Mouse (Mus musculus) stomach, embryonic 16.5 days (tissue): Measurements from ENCODE around the gene Aph1b. TPM values are rescaled to one million over a fixed set of nuclear protein-coding genes. Genes with fewer than 3 reads are reported as not detected.
"Not testable (repeated sequence)": the region's sequence is repeated elsewhere in the genome, so short reads cannot be mapped to it uniquely, and the experiment has no call there.

Experiments used
- ATAC-seq: fragments of 200-750 bp; cut with Nextera tagmentation; 2 replicates; pipeline ENCODE4 v1.8.0; 2017; ENCODE audit warnings: moderate number of reproducible peaks, moderate TSS enrichment; ENCODE audit not compliant: insufficient read depth, low FRiP score
- H3K27ac ChIP-seq: fragments of 300-500 bp; sonication (generic); 2 replicates; pipeline ENCODE4 v1.5.1; 2014; ENCODE audit warnings: low read length
- H3K27me3 ChIP-seq: fragments of 300-500 bp; sonication (generic); 2 replicates; pipeline ENCODE4 v1.6.1; 2014; ENCODE audit warnings: low read length, control low read depth, mixed read lengths; ENCODE audit not compliant: control insufficient read depth, insufficient read depth
- H3K36me3 ChIP-seq: fragments of 300-500 bp; sonication (generic); 2 replicates; pipeline ENCODE4 v1.6.1; 2014; ENCODE audit warnings: low read length; ENCODE audit not compliant: control insufficient read depth, insufficient read depth
- H3K4me1 ChIP-seq: fragments of 300-500 bp; sonication (generic); 2 replicates; pipeline ENCODE4 v1.6.1; 2014; ENCODE audit warnings: low read length, control low read depth, mixed read lengths; ENCODE audit not compliant: control insufficient read depth, insufficient read depth
- H3K4me2 ChIP-seq: fragments of 300-500 bp; sonication (generic); 2 replicates; pipeline ENCODE4 v1.6.1; 2014; ENCODE audit warnings: low read depth, low read length, mixed read lengths
- H3K4me3 ChIP-seq: fragments of 300-500 bp; sonication (generic); replicated peaks from 2 replicates; pipeline ENCODE4 v1.5.1; 2014; ENCODE audit warnings: mild to moderate bottlenecking, low read length
- H3K9ac ChIP-seq: fragments of 300-500 bp; sonication (generic); 2 replicates; pipeline ENCODE4 v1.6.1; 2014; ENCODE audit warnings: low read length
- H3K9me3 ChIP-seq: fragments of 300-500 bp; sonication (generic); replicated peaks from 2 replicates; pipeline ENCODE4 v1.6.1; 2016; ENCODE audit warnings: low read length, control low read depth; ENCODE audit not compliant: control insufficient read depth
- WGBS: fragments of 180-500 bp; shearing (Covaris S2); extraction: QIAGEN DNeasy Blood & Tissue Kit; methylation state at CpG from one replicate; pipeline ENCODE4 v1.1.7; 2014; 5-methylcytosine and 5-hydroxymethylcytosine counted together
- polyA plus RNA-seq: library from polyadenylated mRNA; unstranded; fragments of >200 nt; fragmentation: Nextera tagmentation; extraction: Ambion mirVana; gene quantifications from 2 replicates; pipeline ENCODE4 v1.2.1, GENCODE M21; 2015

Gene Aph1b
- polyA plus RNA-seq = 11.6 and 11.7 TPM in 2 replicates

DNA sequence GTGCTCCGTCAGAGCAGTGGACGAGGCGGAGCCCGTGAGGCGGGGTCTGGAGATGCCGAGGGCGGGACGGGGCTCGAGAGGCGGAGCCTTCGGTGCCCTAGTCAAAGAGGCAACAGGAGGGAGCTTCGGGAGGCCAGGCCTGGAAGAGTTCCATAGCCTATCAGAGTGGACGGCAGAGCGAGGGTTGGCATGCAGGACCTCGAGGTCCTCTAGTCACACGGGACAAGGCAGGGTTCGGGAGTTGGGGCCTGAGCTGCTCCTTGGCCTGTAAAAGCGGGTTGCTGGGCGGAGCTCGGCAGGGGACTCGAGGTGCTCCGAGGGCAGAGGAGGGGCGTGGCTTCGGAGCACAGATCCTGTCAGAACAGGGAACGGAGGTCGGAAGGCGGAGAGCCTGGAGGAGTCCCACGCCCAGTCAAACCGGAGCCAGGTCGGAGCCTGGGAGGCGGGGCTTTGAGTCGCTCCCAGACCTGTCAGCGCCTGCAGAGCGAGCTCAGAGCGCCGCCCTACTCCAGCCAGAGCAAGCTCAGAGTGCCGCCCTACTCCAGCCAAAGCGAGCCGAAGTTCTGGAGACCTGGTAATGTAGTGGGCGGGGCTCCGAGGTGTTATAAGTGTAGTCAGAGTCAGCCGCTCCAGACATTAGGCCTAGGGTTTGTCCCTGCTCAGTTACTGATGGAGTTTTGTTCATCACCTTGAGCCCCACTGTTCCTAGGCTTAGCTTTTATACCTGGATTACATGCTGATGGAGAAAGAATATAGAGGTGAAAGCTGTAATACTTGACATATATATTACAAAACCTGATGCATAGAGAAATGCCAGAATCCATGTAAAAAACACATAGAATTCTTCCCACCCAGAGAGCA is at the start of gene Aph1b:
Gene Aph1b, minus strand, starts transcription at position 27 of the 861 bp plus-strand sequence.
- no peaks in the 10 kb centered on the region for H3K36me3 ChIP-seq
- no peaks in the 10 kb centered on the region for H3K9me3 ChIP-seq
- peak; percentile 98 for ATAC-seq
- H3K9ac ChIP-seq = peak within 1 kb of the TSS; percentile 90
- H3K27ac ChIP-seq = peak within 1 kb of the TSS; percentile 94
- peak within 1 kb of the TSS; percentile 88 for H3K4me3 ChIP-seq
- H3K4me2 ChIP-seq = peak within 1 kb of the TSS; percentile 79
- H3K4me1 ChIP-seq = 0 out of 2 replicates have a peak, but pooled peaks cover 2% of the 10 kb centered on the region
- WGBS = 0% methylated on average over 42 of the region's 42 CpGs
- H3K27me3 ChIP-seq = no peaks in the 10 kb centered on the region

DNA sequence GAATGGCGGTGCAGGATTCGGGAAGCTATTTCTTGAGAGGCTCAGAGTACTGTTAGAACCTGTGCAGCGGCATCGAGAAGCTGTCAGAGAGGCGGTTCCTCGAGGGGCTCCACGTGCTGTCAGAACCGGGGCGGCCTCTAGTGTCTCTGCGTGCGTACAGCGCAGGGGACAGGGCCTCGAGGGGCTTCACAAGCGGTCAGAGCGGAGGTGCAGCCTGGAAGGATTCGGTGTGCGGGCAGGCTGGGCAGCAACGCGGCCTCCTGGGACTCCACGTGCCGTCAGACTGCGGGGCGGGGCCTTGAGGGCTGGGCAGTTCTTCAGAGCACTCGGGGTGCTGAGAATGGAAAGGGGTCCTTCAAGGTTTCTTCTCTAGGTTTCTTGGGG is 39.8 kb upstream of the Aph1b start:
- Histone ChIP-seq H3K36me3 (no peaks in the 10 kb centered on the region), H3K9me3 (no peaks in the 10 kb centered on the region), H3K4me2 (peak overlapping the region; percentile 100), H3K27ac (no peak overlapping the region), H3K9ac (peak overlapping the region; percentile 73), H3K4me3 (peak overlapping the region; percentile 77), H3K27me3 (no peaks in the 10 kb centered on the region), H3K4me1 (0 out of 2 replicates have a peak, but pooled peaks cover 6% of the 10 kb centered on the region)
- under 1% methylated on average over 24 of the region's 24 CpGs for WGBS
- ATAC-seq = peak; percentile 48

DNA sequence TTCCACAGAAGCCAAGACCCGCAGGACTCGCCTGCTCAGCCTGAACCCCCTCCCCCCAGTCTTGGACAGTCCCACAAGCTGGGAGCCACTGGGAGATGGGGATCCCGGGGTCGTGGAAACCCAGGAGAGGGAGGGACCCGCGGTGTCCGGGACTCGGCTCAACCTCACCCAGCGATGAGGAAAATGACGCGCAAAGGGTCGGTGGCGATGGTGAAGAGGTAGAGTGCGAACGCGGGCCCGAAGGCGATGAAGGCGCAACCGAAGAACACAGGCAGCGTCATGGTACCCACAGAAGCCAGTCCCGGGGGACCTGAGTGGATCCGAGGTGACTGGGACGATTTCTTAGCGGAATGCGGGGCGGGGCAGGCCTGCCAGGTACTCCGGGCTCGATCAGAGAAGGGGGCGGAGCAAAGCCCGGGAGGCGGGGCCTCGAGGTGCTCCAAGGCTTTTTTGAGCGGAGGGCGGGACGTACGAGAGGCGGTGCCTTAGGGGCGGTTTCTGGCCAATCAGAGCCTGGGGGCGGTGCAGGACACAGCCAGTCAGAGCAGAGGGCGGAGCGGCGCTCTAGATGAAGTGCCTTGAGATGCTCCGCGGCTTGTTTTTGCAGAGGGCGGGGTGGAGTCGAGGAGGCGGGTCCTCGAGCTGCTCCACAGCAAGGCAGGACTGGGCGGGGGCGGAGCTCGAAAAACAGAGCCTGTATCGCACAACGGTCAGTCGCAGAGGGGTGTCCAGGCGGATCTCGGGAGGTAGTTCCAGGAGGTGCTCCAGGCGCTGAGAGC is 39.2 kb upstream of the Aph1b start, which contains the start of gene Aph1c:
Gene Aph1c, minus strand, starts transcription at position 409 of the 779 bp plus-strand sequence.
- Histone ChIP-seq H3K4me1 (0 out of 2 replicates have a peak, but pooled peaks cover 6% of the 10 kb centered on the region), H3K9me3 (no peaks in the 10 kb centered on the region), H3K4me3 (peak within 1 kb of the TSS; percentile 77), H3K27me3 (no peaks in the 10 kb centered on the region), H3K27ac (no peak within 1 kb of the TSS), H3K36me3 (no peaks in the 10 kb centered on the region), H3K9ac (peak within 1 kb of the TSS; percentile 73), H3K4me2 (peak within 1 kb of the TSS; percentile 100)
- under 1% methylated on average over 58 of the region's 58 CpGs for WGBS
- peak; percentile 100 for ATAC-seq

DNA sequence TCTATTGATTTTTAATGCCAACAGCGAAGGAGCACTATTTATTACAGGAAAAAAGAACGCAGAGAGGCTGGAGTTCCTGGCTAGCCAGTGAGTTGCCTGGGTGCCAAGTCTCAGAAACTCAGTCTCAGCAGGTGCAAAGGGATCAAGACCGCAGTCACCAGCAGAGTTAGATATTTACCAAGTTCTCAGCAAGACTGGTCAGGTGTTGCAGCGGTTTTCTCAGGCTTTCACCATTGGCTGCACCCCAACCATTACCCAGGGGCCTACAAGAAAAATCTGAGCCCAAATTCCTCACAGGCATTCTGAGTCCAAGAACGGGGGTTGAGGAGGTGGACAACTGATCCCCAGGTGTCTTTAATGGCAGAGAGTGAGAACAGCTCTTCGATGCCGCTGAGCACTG is 38.6 kb upstream of the Aph1b start:
- no peak for ATAC-seq
- Histone ChIP-seq H3K27me3 (no peaks in the 10 kb centered on the region), H3K4me3 (peak overlapping the region; percentile 77), H3K4me2 (peak overlapping the region; percentile 70), H3K4me1 (0 out of 2 replicates have a peak, but pooled peaks cover 6% of the 10 kb centered on the region), H3K9me3 (no peaks in the 10 kb centered on the region), H3K9ac (peak overlapping the region; percentile 59), H3K27ac (no peak overlapping the region), H3K36me3 (no peaks in the 10 kb centered on the region)
- 21% methylated on average over 7 of the region's 7 CpGs for WGBS

DNA sequence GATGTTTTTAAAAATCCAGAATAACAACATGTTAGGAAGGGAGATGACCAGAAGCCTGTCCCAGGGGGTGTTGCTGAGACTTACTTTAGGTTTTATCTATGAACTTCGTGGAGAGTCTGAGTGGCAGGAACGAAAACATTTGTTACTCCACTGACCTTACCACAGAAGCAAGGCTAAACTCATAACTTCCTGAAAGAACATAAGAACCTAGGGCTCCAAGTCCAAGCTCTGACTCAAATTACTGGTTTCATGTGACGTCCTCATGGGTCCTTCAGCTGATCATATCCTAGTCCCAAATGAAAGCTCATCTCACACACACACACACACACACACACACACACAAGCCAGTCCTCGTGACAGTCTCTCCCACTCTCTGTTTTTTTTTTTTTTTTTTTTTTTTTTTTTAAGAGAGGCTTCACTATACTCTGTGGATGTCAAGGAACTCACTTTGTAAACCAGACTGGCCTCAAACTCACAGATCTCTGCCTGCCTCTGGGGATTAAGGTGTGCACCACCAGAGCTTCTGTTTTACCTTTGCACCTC is 37.1 kb upstream of the Aph1b start:
- no peak for ATAC-seq
- H3K27ac ChIP-seq = no peak overlapping the region
- WGBS = 38% methylated on average over 4 of the region's 4 CpGs
- H3K36me3 ChIP-seq = no peaks in the 10 kb centered on the region
- H3K27me3 ChIP-seq = no peaks in the 10 kb centered on the region
- no peak overlapping the region for H3K4me3 ChIP-seq
- H3K4me1 ChIP-seq = 0 out of 2 replicates have a peak, but pooled peaks cover 6% of the 10 kb centered on the region
- H3K4me2 ChIP-seq = no peak overlapping the region
- no peak overlapping the region for H3K9ac ChIP-seq
- H3K9me3 ChIP-seq = no peaks in the 10 kb centered on the region

- no peak for ATAC-seq
- Histone ChIP-seq H3K9ac (no peak overlapping the region), H3K27me3 (no peaks in the 10 kb centered on the region), H3K4me1 (no peaks in the 10 kb centered on the region), H3K36me3 (no peaks in the 10 kb centered on the region), H3K9me3 (no peaks in the 10 kb centered on the region), H3K4me2 (no peak overlapping the region), H3K27ac (no peak overlapping the region), H3K4me3 (no peak overlapping the region)
- 26% methylated on average over 1 of the region's 1 CpGs for WGBS
Measured at GRCm38 (mm10) chr9:66825990-66826389, 30.7 kb upstream of the Aph1b start.

DNA sequence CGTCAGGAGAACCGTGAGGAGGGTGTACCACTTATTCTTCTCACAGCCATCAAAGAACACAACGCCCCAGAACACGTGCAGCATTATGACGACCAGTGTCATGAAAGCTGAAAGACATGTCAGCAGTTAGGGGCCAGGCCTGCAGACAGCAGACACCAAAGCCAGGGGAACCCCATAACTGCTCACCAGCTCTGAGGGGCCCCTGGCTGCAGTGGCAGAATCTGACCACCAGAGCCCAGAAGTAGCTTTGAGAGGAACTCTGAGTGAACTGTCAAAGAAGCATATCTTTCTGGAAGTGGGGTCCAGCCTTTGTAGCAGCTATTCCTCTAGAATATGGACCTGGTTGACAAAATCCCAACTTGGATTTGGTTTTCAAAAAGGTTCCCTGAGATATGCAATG is 27.0 kb upstream of the Aph1b start:
- not testable (repeated sequence) for ATAC-seq

GRCm38 (mm10) chr9:66820996-66821395 is 25.7 kb upstream of the Aph1b start:
- no peaks in the 10 kb centered on the region for H3K9me3 ChIP-seq
- no peak overlapping the region for H3K9ac ChIP-seq
- no peaks in the 10 kb centered on the region for H3K27me3 ChIP-seq
- H3K4me1 ChIP-seq = no peaks in the 10 kb centered on the region
- no peaks in the 10 kb centered on the region for H3K36me3 ChIP-seq
- no peak for ATAC-seq
- no peak overlapping the region for H3K4me2 ChIP-seq
- WGBS = 71% methylated on average over 5 of the region's 5 CpGs
- H3K4me3 ChIP-seq = no peak overlapping the region
- no peak overlapping the region for H3K27ac ChIP-seq

More for the DNA sequence above, 27.0 kb upstream of the Aph1b start:
- WGBS = no CpG with 5 or more reads among the region's 5 CpGs
- not testable (repeated sequence) for H3K4me2 ChIP-seq, H3K4me1 ChIP-seq, H3K36me3 ChIP-seq, H3K27me3 ChIP-seq, H3K4me3 ChIP-seq, H3K9me3 ChIP-seq, H3K27ac ChIP-seq, H3K9ac ChIP-seq
